Mouse (Mus musculus): Measurements from ENCODE around the gene Tmem132c. TPM values are rescaled to one million over a fixed set of nuclear protein-coding genes. Genes with fewer than 3 reads are reported as not detected.

Gene Tmem132c
- 0.18 and 0.39 TPM in 2 replicates for polyA plus RNA-seq (2015; fragmentation: Nextera tagmentation; extraction: Ambion mirVana)

DNA sequence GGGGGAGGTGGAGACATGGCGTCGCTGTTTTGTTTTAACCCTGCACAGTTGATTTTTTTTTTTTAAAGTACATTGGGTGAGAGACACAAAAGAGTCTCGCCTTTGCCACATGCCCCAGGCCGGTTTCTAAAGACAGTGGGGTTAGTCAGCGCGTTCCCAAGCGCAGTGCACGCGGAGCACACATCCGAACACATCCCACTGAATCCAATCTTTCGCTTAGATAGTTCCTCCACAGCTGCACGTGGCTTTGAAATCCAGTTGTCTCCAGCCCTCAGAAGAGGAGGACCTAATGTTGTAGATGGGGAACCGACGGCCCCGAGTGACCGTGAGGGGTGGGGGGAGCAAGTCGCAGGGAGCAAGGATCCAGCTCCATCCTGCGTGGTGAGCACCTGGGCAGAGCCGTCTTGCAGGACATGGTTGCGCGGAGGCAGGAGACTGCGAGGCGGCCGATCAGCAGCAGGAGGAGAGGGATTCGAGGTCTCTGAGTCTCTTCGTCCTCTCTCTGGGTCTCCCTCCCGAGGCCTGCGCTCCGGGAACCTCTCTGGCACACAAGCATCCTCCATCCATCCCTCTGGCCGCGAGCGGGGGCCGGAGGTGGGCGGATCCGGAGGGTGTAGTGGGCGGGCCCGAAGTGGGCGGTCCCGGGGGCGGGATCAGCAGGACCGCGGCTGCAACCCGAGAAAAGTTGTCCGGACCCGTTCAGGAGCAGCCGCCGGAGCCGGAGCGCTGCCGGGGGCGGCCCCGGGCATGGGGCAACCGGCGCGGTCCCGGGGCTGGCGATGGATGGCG is at the start of gene Tmem132c:
Tmem132c (plus strand) TSS at position 673 of the 789 bp plus-strand sequence.
- H3K9ac ChIP-seq (ENCODE audit: low read depth, low read length): peak within 1 kb of the TSS; percentile 65
- H3K4me2 ChIP-seq (ENCODE audit: low read depth, low read length): peak within 1 kb of the TSS; percentile 96
- H3K27me3 ChIP-seq (replicated peaks; ENCODE audit: control insufficient read depth, insufficient read depth, low read length): peaks cover 51% of the 10 kb centered on the region
- H3K36me3 ChIP-seq (ENCODE audit: control insufficient read depth, insufficient read depth, low read length): no peaks in the 10 kb centered on the region
- under 1% methylated on average over 58 of the region's 58 CpGs for WGBS
- H3K4me3 ChIP-seq (ENCODE audit: low read length): peak within 1 kb of the TSS; percentile 60
- no peak within 1 kb of the TSS for H3K27ac ChIP-seq (ENCODE audit: low read length)
- H3K4me1 ChIP-seq (ENCODE audit: control insufficient read depth, insufficient read depth, low read length): peaks cover 12% of the 10 kb centered on the region; the same call in 1 of the 2 replicates
- no peaks in the 10 kb centered on the region for H3K9me3 ChIP-seq (ENCODE audit: control insufficient read depth, low read length)
- peak; percentile 95 for ATAC-seq

DNA sequence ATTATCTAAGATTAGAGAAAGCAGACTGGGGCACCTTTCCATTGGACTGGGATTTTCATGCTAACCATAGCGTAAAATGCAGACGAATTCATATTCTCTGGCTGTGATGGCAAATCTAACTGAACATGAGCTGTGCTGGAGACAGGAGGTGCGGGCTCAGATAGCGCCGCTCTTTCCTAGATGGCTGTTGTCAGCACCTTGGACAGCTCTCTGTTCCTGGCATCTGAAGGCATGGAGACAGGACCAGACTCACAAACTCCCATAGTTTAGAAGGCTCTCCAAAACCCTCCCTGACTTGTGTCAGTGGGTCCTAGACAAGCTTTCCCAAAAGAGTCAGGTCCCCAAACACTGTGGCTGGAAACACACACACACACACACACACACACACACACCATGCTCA is 49.7 kb upstream of the Tmem132c start:
- Histone ChIP-seq H3K4me1 (ENCODE audit: control insufficient read depth, insufficient read depth, low read length) (no peaks in the 10 kb centered on the region), H3K4me2 (ENCODE audit: low read depth, low read length) (no peak overlapping the region), H3K9me3 (ENCODE audit: control insufficient read depth, low read length) (no peaks in the 10 kb centered on the region), H3K9ac (ENCODE audit: low read depth, low read length) (no peak overlapping the region), H3K4me3 (ENCODE audit: low read length) (no peak overlapping the region), H3K27me3 (replicated peaks; ENCODE audit: control insufficient read depth, insufficient read depth, low read length) (no peaks in the 10 kb centered on the region), H3K36me3 (ENCODE audit: control insufficient read depth, insufficient read depth, low read length) (no peaks in the 10 kb centered on the region), H3K27ac (ENCODE audit: low read length) (no peak overlapping the region)
- ATAC-seq: no peak
- WGBS: 25% methylated on average over 5 of the region's 5 CpGs

DNA sequence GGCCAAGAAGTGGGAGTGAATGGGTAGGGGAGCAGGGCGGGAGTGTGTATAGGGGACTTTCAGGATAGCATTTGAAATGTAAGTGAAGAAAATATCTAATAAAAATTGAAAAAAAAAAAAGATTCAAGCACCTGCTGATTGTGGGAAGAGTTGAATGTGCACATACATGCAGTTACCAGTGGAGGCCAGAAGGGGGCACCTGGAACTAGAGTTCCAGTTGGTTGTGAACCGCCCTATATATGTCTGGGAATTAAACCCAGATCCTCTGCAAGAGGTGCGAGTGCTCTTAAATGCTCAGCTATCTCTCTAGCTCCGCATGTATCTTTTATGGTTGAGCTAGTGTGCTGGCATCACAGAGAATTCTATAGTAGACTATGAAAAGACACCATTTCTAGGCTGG is 42.8 kb upstream of the Tmem132c start:
- no peak overlapping the region for H3K4me3 ChIP-seq (ENCODE audit: low read length)
- H3K9me3 ChIP-seq (ENCODE audit: control insufficient read depth, low read length): no peaks in the 10 kb centered on the region
- WGBS: 58% methylated on average over 4 of the region's 4 CpGs
- H3K27me3 ChIP-seq (replicated peaks; ENCODE audit: control insufficient read depth, insufficient read depth, low read length): no peaks in the 10 kb centered on the region
- H3K27ac ChIP-seq (ENCODE audit: low read length): no peak overlapping the region
- H3K9ac ChIP-seq (ENCODE audit: low read depth, low read length): no peak overlapping the region
- ATAC-seq: no peak
- no peaks in the 10 kb centered on the region for H3K4me1 ChIP-seq (ENCODE audit: control insufficient read depth, insufficient read depth, low read length)
- H3K4me2 ChIP-seq (ENCODE audit: low read depth, low read length): no peak overlapping the region
- no peaks in the 10 kb centered on the region for H3K36me3 ChIP-seq (ENCODE audit: control insufficient read depth, insufficient read depth, low read length)

DNA sequence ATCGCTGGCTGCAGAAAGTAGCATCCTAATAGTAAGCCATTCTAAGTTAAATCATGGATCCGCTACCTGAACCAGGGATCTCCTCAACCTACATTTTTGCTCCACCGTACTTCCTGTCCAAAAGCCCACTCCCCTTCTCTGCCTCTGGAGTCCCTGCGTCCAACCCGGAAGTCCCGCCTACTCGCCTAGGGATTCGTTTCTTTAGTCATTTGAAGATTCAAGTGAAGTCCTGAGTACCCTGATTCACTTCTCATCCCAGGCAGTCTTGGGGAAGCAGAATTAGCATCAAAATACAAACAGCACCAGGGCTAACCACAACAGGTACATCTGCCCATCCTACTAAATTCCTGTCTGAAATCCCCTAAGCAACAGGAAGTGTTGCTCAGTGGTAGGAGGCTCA is 36.7 kb upstream of the Tmem132c start:
- Histone ChIP-seq H3K9ac (ENCODE audit: low read depth, low read length) (no peak overlapping the region), H3K4me1 (ENCODE audit: control insufficient read depth, insufficient read depth, low read length) (no peaks in the 10 kb centered on the region), H3K4me3 (ENCODE audit: low read length) (no peak overlapping the region), H3K9me3 (ENCODE audit: control insufficient read depth, low read length) (no peaks in the 10 kb centered on the region), H3K27me3 (replicated peaks; ENCODE audit: control insufficient read depth, insufficient read depth, low read length) (no peaks in the 10 kb centered on the region), H3K4me2 (ENCODE audit: low read depth, low read length) (no peak overlapping the region), H3K27ac (ENCODE audit: low read length) (no peak overlapping the region), H3K36me3 (ENCODE audit: control insufficient read depth, insufficient read depth, low read length) (no peaks in the 10 kb centered on the region)
- no peak for ATAC-seq
- WGBS: 87% methylated on average over 8 of the region's 8 CpGs

DNA sequence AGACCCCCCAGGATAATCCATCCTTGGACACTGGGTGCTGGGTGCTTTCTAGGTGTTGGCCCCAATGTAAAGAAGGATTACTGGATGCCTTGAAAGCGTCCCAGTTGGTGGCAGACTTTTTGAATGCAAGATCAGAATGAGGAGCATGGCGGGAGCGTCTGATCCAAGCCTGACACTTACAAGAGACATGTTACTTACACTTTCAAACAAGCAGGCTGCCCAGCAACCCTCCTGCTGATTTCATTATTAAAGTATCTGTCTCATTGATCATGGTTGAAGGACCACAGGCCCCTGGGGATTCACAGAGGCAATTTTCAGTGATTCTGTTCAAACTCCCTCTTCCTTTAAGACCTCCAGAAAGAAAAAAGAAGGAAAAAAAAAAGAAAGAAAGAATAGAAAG is 25.2 kb upstream of the Tmem132c start:
- H3K27ac ChIP-seq (ENCODE audit: low read length): no peak overlapping the region
- WGBS: 55% methylated on average over 3 of the region's 3 CpGs
- no peak overlapping the region for H3K4me3 ChIP-seq (ENCODE audit: low read length)
- no peaks in the 10 kb centered on the region for H3K27me3 ChIP-seq (replicated peaks; ENCODE audit: control insufficient read depth, insufficient read depth, low read length)
- H3K36me3 ChIP-seq (ENCODE audit: control insufficient read depth, insufficient read depth, low read length): no peaks in the 10 kb centered on the region
- no peak overlapping the region for H3K9ac ChIP-seq (ENCODE audit: low read depth, low read length)
- H3K4me2 ChIP-seq (ENCODE audit: low read depth, low read length): no peak overlapping the region
- H3K9me3 ChIP-seq (ENCODE audit: control insufficient read depth, low read length): no peaks in the 10 kb centered on the region; the same call in 1 of the 2 replicates
- ATAC-seq: no peak
- no peaks in the 10 kb centered on the region for H3K4me1 ChIP-seq (ENCODE audit: control insufficient read depth, insufficient read depth, low read length)

DNA sequence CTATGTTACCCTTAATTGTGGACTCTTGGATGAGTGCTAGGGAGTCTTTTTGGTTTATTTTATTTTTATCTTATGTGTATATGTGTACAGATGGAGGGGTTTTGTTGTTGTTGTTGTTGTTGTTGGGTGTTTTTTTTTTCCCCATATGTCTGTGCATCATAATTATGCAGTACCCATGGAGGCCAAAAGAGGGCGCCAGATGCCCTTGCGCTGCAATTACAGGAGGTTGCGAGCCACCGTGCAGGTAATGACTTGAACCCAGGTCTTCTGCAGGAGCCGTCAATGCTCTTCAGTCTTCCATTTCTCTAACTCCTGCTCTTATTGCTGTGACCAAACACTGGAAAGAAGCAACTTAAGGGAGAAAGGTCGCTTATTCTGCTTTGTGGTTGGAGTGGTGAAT is 23.9 kb upstream of the Tmem132c start:
- WGBS: 61% methylated on average over 6 of the region's 6 CpGs
- no peak overlapping the region for H3K27ac ChIP-seq (ENCODE audit: low read length)
- no peak overlapping the region for H3K9ac ChIP-seq (ENCODE audit: low read depth, low read length)
- H3K36me3 ChIP-seq (ENCODE audit: control insufficient read depth, insufficient read depth, low read length): no peaks in the 10 kb centered on the region
- no peaks in the 10 kb centered on the region for H3K4me1 ChIP-seq (ENCODE audit: control insufficient read depth, insufficient read depth, low read length)
- no peaks in the 10 kb centered on the region; the same call in 1 of the 2 replicates for H3K9me3 ChIP-seq (ENCODE audit: control insufficient read depth, low read length)
- no peak overlapping the region for H3K4me2 ChIP-seq (ENCODE audit: low read depth, low read length)
- H3K27me3 ChIP-seq (replicated peaks; ENCODE audit: control insufficient read depth, insufficient read depth, low read length): no peaks in the 10 kb centered on the region
- no peak overlapping the region for H3K4me3 ChIP-seq (ENCODE audit: low read length)
- ATAC-seq: no peak

DNA sequence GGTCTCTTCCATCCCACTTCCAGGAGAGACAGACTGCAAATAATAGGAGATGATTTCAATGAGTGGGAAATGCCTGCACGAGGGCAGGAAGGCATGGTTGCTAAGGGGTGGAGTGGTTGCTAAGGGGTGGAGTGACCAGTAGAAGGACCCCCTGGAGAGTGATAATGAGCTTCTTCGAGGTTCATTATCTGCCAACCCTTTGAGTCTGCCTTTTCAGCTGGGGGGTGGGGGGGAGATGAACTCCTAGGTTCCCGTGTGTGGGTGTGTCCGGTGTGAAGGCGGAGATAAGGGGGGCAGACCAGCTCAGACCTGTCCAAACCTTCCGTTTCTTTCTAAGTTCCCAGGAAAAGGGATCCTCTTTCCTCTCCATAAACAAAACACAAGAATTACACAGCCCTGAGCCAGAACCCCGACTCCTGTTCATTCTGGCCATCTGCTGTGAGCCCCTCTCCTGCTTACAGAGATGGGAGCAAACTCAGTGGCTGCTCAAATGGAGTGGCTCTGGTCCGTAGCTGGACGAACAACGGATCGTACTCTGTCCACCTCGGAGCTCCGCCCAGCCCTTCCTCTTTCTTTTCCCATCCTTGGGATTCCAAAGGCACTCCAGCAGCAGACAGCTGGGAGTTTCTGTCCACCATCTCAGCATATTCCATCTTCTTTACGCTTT is 13.5 kb upstream of the Tmem132c start:
- ATAC-seq: no peak
- 1% methylated on average over 14 of the region's 14 CpGs for WGBS
- no peak overlapping the region for H3K4me2 ChIP-seq (ENCODE audit: low read depth, low read length)

DNA sequence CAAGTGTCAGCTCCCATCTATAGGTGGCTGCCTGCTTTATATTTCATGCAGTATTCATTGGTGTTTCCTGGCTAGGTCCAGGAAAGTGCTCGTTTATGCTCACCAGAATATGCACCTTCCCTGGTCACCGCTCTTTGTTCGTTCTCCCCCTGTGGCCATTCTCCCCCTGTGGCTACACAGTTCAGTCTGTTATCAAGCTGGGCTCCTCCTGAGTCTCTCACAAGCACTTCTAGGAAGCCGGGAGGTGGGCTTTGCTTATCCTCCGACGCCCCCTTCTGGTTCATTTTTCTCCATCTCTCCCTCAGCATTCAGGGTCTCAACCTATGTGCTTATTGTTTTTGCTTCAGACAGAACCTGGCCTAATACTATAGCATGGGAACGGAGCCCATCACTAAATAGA is 6.9 kb upstream of the Tmem132c start:
- H3K4me1 ChIP-seq (ENCODE audit: control insufficient read depth, insufficient read depth, low read length): no peaks in the 10 kb centered on the region
- H3K36me3 ChIP-seq (ENCODE audit: control insufficient read depth, insufficient read depth, low read length): no peaks in the 10 kb centered on the region
- no peak overlapping the region for H3K4me2 ChIP-seq (ENCODE audit: low read depth, low read length)
- peaks cover 5% of the 10 kb centered on the region for H3K27me3 ChIP-seq (replicated peaks; ENCODE audit: control insufficient read depth, insufficient read depth, low read length)
- no peak for ATAC-seq
- no peak overlapping the region for H3K9ac ChIP-seq (ENCODE audit: low read depth, low read length)
- 9% methylated on average over 7 of the region's 7 CpGs for WGBS
- H3K27ac ChIP-seq (ENCODE audit: low read length): no peak overlapping the region
- H3K9me3 ChIP-seq (ENCODE audit: control insufficient read depth, low read length): no peaks in the 10 kb centered on the region
- no peak overlapping the region for H3K4me3 ChIP-seq (ENCODE audit: low read length)

More for the DNA sequence above, 13.5 kb upstream of the Tmem132c start:
- H3K27me3 ChIP-seq (replicated peaks; ENCODE audit: control insufficient read depth, insufficient read depth, low read length): no peaks in the 10 kb centered on the region
- H3K4me3 ChIP-seq (ENCODE audit: low read length): no peak overlapping the region
- no peaks in the 10 kb centered on the region for H3K36me3 ChIP-seq (ENCODE audit: control insufficient read depth, insufficient read depth, low read length)
- H3K9me3 ChIP-seq (ENCODE audit: control insufficient read depth, low read length): no peaks in the 10 kb centered on the region
- no peak overlapping the region for H3K9ac ChIP-seq (ENCODE audit: low read depth, low read length)
- no peaks in the 10 kb centered on the region for H3K4me1 ChIP-seq (ENCODE audit: control insufficient read depth, insufficient read depth, low read length)
- H3K27ac ChIP-seq (ENCODE audit: low read length): no peak overlapping the region

DNA sequence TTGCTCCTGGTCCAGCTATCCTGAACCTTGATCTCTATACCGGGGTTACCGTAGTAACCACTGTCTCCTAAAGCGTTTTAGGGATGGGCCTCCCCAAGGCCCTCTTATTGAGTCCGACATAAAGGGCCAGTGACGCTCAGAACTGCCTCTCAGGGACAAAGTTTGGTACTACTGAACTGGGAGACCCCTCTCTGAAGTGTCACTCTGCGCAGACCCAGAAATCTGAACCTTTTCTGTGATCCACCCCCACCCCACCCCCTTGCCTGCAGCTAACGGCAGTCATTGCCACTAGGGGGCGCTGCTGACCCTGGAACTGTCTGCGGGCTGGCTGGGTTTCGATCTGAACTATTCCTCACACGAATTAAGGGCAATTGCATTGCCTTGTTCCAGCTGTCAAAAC is 6.4 kb upstream of the Tmem132c start:
- no peak overlapping the region for H3K4me3 ChIP-seq (ENCODE audit: low read length)
- H3K27ac ChIP-seq (ENCODE audit: low read length): no peak overlapping the region
- 0 out of 2 replicates have a peak, but pooled peaks have one; percentile 62 for ATAC-seq
- no peaks in the 10 kb centered on the region for H3K9me3 ChIP-seq (ENCODE audit: control insufficient read depth, low read length)
- no peaks in the 10 kb centered on the region for H3K36me3 ChIP-seq (ENCODE audit: control insufficient read depth, insufficient read depth, low read length)
- H3K9ac ChIP-seq (ENCODE audit: low read depth, low read length): no peak overlapping the region
- peaks cover 9% of the 10 kb centered on the region for H3K27me3 ChIP-seq (replicated peaks; ENCODE audit: control insufficient read depth, insufficient read depth, low read length)
- no peak overlapping the region for H3K4me2 ChIP-seq (ENCODE audit: low read depth, low read length)
- WGBS: 5% methylated on average over 11 of the region's 11 CpGs
- H3K4me1 ChIP-seq (ENCODE audit: control insufficient read depth, insufficient read depth, low read length): no peaks in the 10 kb centered on the region

All from intestine, embryonic 16.5 days (tissue).